Mouse (Mus musculus) liver, embryonic 11.5 days (tissue): ENCODE measurements at regions not wholly inside any gene's neighbourhood (a gene's known extent, or its start where the extent isn't known, plus 50 kb on each side); places are given as distances from the start of the nearest gene placed in this dataset.

Source experiments
- ATAC-seq: fragments of 200-750 bp; cut with Nextera tagmentation; replicated peaks from 2 replicates; pipeline ENCODE4 v1.8.0; 2017; ENCODE audit warnings: moderate number of reproducible peaks, mild to moderate bottlenecking, moderate TSS enrichment, moderate library complexity; ENCODE audit not compliant: low FRiP score
- DNase-seq: peaks from one replicate; pipeline ENCODE4 v3.0.0-alpha.2; 2017; ENCODE audit warnings: low spot score
- H3K27ac ChIP-seq: fragments of 300-500 bp; sonication (generic); 2 replicates; pipeline ENCODE4 v1.5.1; 2014; ENCODE audit warnings: mild to moderate bottlenecking, low read depth, low read length, control low read depth
- H3K27me3 ChIP-seq: fragments of 300-500 bp; sonication (generic); replicated peaks from 2 replicates; pipeline ENCODE4 v1.6.1; 2014; ENCODE audit warnings: low read length, mixed read lengths; ENCODE audit not compliant: control insufficient read depth, insufficient read depth
- H3K36me3 ChIP-seq: fragments of 300-500 bp; sonication (generic); 2 replicates; pipeline ENCODE4 v1.6.1; 2014; ENCODE audit warnings: mild to moderate bottlenecking, low read length, moderate library complexity, mixed read lengths; ENCODE audit not compliant: control insufficient read depth, insufficient read depth
- H3K4me1 ChIP-seq: fragments of 300-500 bp; sonication (generic); replicated peaks from 2 replicates; pipeline ENCODE4 v1.6.1; 2014; ENCODE audit warnings: low read length, mixed read lengths; ENCODE audit not compliant: control insufficient read depth, insufficient read depth
- H3K4me2 ChIP-seq: fragments of 300-500 bp; sonication (generic); 2 replicates; pipeline ENCODE4 v1.6.1; 2014; ENCODE audit warnings: mild to moderate bottlenecking, control low read depth, moderate library complexity
- H3K4me3 ChIP-seq: fragments of 300-500 bp; sonication (generic); 2 replicates; pipeline ENCODE4 v1.5.1; 2014; ENCODE audit warnings: low read depth, low read length, control low read depth
- H3K9ac ChIP-seq: fragments of 300-500 bp; sonication (generic); 2 replicates; pipeline ENCODE4 v1.6.1; 2014; ENCODE audit warnings: low read depth, low read length, control low read depth
- H3K9me3 ChIP-seq: fragments of 300-500 bp; sonication (generic); 2 replicates; pipeline ENCODE4 v1.6.1; 2016; ENCODE audit warnings: low read length, inconsistent platforms, mixed read lengths; ENCODE audit not compliant: control insufficient read depth
- WGBS: fragments of 180-500 bp; shearing (Covaris S2); extraction: QIAGEN DNeasy Blood & Tissue Kit; methylation state at CpG from one replicate; pipeline ENCODE4 v1.1.7; 2014; 5-methylcytosine and 5-hydroxymethylcytosine counted together

DNA sequence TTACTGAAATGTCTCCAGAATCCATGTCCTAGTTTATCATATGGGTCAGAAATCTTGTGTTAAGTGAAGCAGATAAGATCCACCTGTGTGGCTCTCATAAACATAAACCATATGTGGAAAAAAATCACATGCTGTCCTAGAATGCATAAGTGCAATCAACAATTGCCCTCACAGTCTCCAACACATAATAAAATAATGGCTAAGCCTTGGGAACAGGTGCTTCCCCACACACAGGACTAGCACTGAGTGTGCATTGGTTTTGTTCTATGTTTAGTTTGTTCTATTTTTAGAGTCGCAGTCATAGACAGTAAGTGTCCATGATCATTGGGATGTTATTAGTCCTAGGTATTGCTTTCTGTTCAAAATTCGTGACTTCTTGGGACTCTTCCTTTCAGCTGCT, 719.5 kb upstream of the Kirrel3 start:
- Histone ChIP-seq H3K4me3 (no peak overlapping the region), H3K4me1 (no peaks in the 10 kb centered on the region), H3K9ac (no peak overlapping the region), H3K36me3 (no peaks in the 10 kb centered on the region), H3K4me2 (no peak overlapping the region), H3K9me3 (no peaks in the 10 kb centered on the region), H3K27me3 (no peaks in the 10 kb centered on the region), H3K27ac (no peak overlapping the region)
- 67% methylated on average over 2 of the region's 2 CpGs for WGBS
- DNase-seq (no peak), ATAC-seq (no peak)

DNA sequence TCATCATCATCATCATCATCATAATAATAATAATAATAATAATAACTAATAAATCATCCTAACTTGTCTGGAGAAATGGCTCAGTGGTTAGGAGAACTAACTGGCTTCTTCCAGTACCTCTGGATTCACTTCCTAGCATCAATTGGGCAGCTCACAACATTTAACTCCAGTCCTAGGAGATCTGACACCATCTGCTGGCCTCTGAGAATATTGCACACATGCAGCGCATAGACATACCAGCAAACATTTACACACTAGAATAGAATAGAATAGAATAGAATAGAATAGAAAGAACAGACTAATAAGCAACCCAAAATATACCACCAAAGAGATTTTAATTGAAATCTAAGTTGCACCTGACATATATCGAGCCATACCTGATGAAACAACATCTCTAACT, 715.9 kb upstream of the Kirrel3 start:
- Histone ChIP-seq H3K9me3 (no peaks in the 10 kb centered on the region), H3K4me2 (no peak overlapping the region), H3K27me3 (no peaks in the 10 kb centered on the region), H3K9ac (no peak overlapping the region), H3K27ac (no peak overlapping the region), H3K4me1 (no peaks in the 10 kb centered on the region), H3K4me3 (no peak overlapping the region), H3K36me3 (no peaks in the 10 kb centered on the region)
- 81% methylated on average over 2 of the region's 2 CpGs for WGBS
- ATAC-seq = no peak
- no peak for DNase-seq

GRCm38 (mm10) chr9:33774178-33774577, 711.5 kb upstream of the Kirrel3 start:
- WGBS = 72% methylated on average over 5 of the region's 5 CpGs
- no peak overlapping the region for H3K4me3 ChIP-seq
- H3K27me3 ChIP-seq = no peaks in the 10 kb centered on the region
- ATAC-seq (no peak), DNase-seq (no peak)
- H3K4me1 ChIP-seq = no peaks in the 10 kb centered on the region
- no peak overlapping the region for H3K9ac ChIP-seq
- no peak overlapping the region for H3K4me2 ChIP-seq
- H3K9me3 ChIP-seq = no peaks in the 10 kb centered on the region
- no peaks in the 10 kb centered on the region for H3K36me3 ChIP-seq
- no peak overlapping the region for H3K27ac ChIP-seq

DNA sequence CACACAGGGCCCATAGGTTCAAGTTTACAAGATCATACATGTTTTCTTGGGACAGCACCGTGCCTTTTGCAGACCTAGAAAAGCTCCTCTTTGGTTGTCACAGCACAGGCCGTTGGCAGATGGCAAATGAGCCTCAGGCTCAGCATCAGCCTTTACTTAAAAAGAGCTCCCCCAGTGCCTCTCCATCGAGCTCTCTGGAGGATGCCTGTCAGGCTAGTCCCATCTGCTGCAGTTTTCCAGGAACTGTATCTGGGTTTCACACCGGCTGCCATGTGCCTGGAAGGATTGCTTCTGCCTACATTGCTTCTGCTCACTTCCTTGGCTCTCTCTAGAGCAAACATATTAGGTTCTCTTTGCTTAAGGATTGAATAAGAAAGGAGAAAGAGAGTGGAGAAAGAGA, 695.1 kb upstream of the Kirrel3 start:
- no peaks in the 10 kb centered on the region for H3K9me3 ChIP-seq
- H3K4me1 ChIP-seq = no peaks in the 10 kb centered on the region
- no peak for DNase-seq
- ATAC-seq = no peak
- H3K27ac ChIP-seq = no peak overlapping the region
- H3K36me3 ChIP-seq = no peaks in the 10 kb centered on the region
- 64% methylated on average over 4 of the region's 4 CpGs for WGBS
- no peaks in the 10 kb centered on the region for H3K27me3 ChIP-seq
- H3K9ac ChIP-seq = no peak overlapping the region
- H3K4me3 ChIP-seq = no peak overlapping the region
- H3K4me2 ChIP-seq = no peak overlapping the region

GRCm38 (mm10) chr9:33800250-33800649, 685.4 kb upstream of the Kirrel3 start:
- Histone ChIP-seq H3K4me3 (no peak overlapping the region), H3K9ac (no peak overlapping the region), H3K36me3 (no peaks in the 10 kb centered on the region), H3K27ac (no peak overlapping the region), H3K9me3 (no peaks in the 10 kb centered on the region), H3K4me2 (no peak overlapping the region), H3K27me3 (no peaks in the 10 kb centered on the region), H3K4me1 (no peaks in the 10 kb centered on the region)
- DNase-seq (no peak), ATAC-seq (no peak)
- WGBS = 77% methylated on average over 6 of the region's 6 CpGs

DNA sequence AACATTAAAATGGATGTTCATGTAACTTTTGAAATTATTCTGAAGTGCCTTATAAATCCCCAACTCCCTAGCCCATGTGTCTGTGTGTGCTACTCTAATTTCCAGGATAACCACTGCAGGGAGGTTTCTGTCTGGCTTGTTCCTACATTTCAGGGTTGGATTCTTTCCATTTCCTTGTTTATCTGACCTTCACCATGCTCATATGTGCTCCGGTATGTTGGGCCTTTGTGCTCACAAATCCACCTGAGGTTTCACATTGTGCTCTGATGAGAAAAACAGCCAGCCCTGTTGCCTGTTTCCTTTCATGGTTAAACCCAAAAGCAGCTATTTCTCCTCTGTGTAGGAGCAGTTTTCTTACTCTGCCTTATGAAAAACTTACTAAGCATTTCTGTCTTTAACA, 684.9 kb upstream of the Kirrel3 start:
- Histone ChIP-seq H3K27ac (no peak overlapping the region), H3K27me3 (no peaks in the 10 kb centered on the region), H3K4me1 (no peaks in the 10 kb centered on the region), H3K36me3 (no peaks in the 10 kb centered on the region), H3K4me3 (no peak overlapping the region), H3K4me2 (no peak overlapping the region), H3K9ac (no peak overlapping the region), H3K9me3 (no peaks in the 10 kb centered on the region)
- 76% methylated on average over 1 of the region's 1 CpGs for WGBS
- DNase-seq = no peak
- ATAC-seq = no peak

DNA sequence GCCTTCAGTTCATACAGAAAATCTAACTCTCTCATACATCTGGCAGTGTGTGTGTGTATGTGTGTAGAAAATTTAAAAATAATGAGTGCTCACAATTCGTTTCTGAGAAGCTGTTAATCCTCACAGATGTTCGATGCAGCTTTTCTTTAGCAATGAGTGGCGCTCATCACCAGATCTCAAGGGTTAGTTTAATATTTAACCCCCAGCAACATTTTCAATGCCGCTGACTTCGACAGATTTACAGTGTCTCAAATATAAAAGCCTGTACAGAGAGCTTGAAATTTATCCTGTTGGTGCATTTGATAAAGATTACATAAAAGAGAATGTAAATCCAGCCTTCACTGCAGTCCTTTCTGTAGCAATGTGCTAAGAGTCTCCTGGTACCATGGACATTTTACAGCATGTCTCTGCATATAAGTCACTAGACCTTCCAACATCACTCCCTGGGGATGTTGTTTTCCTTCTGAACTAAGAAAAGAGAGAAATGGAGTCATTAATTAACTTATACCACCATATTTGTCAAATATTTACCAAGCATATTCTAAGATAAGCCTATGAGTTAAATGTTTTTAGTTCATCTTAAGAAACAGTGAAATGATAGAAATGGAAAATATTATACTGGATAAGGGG, 670.8 kb upstream of the Kirrel3 start:
- 72% methylated on average over 5 of the region's 5 CpGs for WGBS
- no peaks in the 10 kb centered on the region for H3K27me3 ChIP-seq

GRCm38 (mm10) chr9:33822574-33823394, 662.9 kb upstream of the Kirrel3 start:
- Histone ChIP-seq H3K4me3 (no peak overlapping the region), H3K9ac (no peak overlapping the region), H3K27ac (no peak overlapping the region), H3K27me3 (no peaks in the 10 kb centered on the region), H3K36me3 (no peaks in the 10 kb centered on the region), H3K4me1 (no peaks in the 10 kb centered on the region), H3K4me2 (no peak overlapping the region), H3K9me3 (no peaks in the 10 kb centered on the region)
- DNase-seq (no peak), ATAC-seq (no peak)
- 80% methylated on average over 9 of the region's 9 CpGs for WGBS

More for the DNA sequence above, 670.8 kb upstream of the Kirrel3 start:
- H3K27ac ChIP-seq = no peak overlapping the region
- H3K36me3 ChIP-seq = no peaks in the 10 kb centered on the region
- H3K4me2 ChIP-seq = no peak overlapping the region
- H3K4me1 ChIP-seq = no peaks in the 10 kb centered on the region
- DNase-seq = no peak
- no peak overlapping the region for H3K4me3 ChIP-seq
- no peak for ATAC-seq
- no peaks in the 10 kb centered on the region for H3K9me3 ChIP-seq
- no peak overlapping the region for H3K9ac ChIP-seq

DNA sequence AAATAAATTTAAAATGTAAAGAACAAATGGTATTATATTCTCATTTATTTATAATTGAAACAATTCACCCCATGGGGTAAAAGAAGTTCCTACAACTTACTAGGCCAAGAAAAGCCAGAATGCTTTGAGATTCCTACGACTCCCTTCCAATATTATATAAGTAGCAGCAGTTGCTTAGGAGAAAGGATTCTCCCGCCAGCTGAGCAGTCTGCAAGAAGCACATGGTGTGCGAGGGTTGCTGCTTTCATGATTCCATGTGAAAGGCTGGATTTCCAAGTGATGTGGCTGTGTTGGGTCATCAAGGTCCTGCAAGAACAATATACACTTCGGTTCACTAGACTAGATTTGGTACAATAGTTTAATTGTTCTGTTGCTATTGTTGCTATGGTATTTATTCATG, 659.6 kb upstream of the Kirrel3 start:
- WGBS = 75% methylated on average over 4 of the region's 4 CpGs
- Histone ChIP-seq H3K9ac (no peak overlapping the region), H3K4me3 (no peak overlapping the region), H3K27me3 (no peaks in the 10 kb centered on the region), H3K9me3 (no peaks in the 10 kb centered on the region), H3K27ac (no peak overlapping the region), H3K4me2 (no peak overlapping the region), H3K4me1 (no peaks in the 10 kb centered on the region), H3K36me3 (no peaks in the 10 kb centered on the region)
- DNase-seq (no peak), ATAC-seq (no peak)
